Mouse (Mus musculus) midbrain, embryonic 14.5 days (tissue): ENCODE measurements around the gene Fgfr2. TPM values are rescaled to one million over a fixed set of nuclear protein-coding genes. Genes with fewer than 3 reads are reported as not detected.

Experiments used
- ATAC-seq: fragments of 200-750 bp; cut with Nextera tagmentation; 2 replicates; pipeline ENCODE4 v1.8.0; 2017; ENCODE audit warnings: moderate number of reproducible peaks, moderate library complexity; ENCODE audit not compliant: low FRiP score, low TSS enrichment
- DNase-seq: peaks from one replicate; pipeline ENCODE4 v3.0.0-alpha.2; 2015
- H3K27ac ChIP-seq: fragments of 300-500 bp; sonication (generic); replicated peaks from 2 replicates; pipeline ENCODE4 v1.5.1; 2014; ENCODE audit warnings: mild to moderate bottlenecking, low read depth, low read length, moderate library complexity
- H3K27me3 ChIP-seq: fragments of 300-500 bp; sonication (generic); 2 replicates; pipeline ENCODE4 v1.6.1; 2014; ENCODE audit warnings: low read length, control low read depth, mixed read lengths; ENCODE audit not compliant: control insufficient read depth, insufficient read depth
- H3K36me3 ChIP-seq: fragments of 300-500 bp; sonication (generic); 2 replicates; pipeline ENCODE4 v1.6.1; 2014; ENCODE audit warnings: low read length, control low read depth; ENCODE audit not compliant: control insufficient read depth, insufficient read depth
- H3K4me1 ChIP-seq: fragments of 300-500 bp; sonication (generic); 2 replicates; pipeline ENCODE4 v1.6.1; 2014; ENCODE audit warnings: mild to moderate bottlenecking, antibody characterized with exemption, low read length, control low read depth; ENCODE audit not compliant: control insufficient read depth, insufficient read depth
- H3K4me2 ChIP-seq: fragments of 300-500 bp; sonication (generic); 2 replicates; pipeline ENCODE4 v1.6.1; 2014; ENCODE audit warnings: mild to moderate bottlenecking, low read length, moderate library complexity
- H3K4me3 ChIP-seq: fragments of 300-500 bp; sonication (generic); replicated peaks from 2 replicates; pipeline ENCODE4 v1.5.1; 2014; ENCODE audit warnings: low read depth, low read length
- H3K9ac ChIP-seq: fragments of 300-500 bp; sonication (generic); replicated peaks from 2 replicates; pipeline ENCODE4 v1.6.1; 2014; ENCODE audit warnings: mild to moderate bottlenecking, low read length, moderate library complexity
- H3K9me3 ChIP-seq: fragments of 300-500 bp; sonication (generic); 2 replicates; pipeline ENCODE4 v1.6.1; 2016; ENCODE audit warnings: low read length, control low read depth, mixed read lengths; ENCODE audit not compliant: control insufficient read depth
- WGBS: fragments of 180-500 bp; shearing (Covaris S2); extraction: QIAGEN DNeasy Blood & Tissue Kit; methylation state at CpG from one replicate; pipeline ENCODE4 v1.1.7; 2014; 5-methylcytosine and 5-hydroxymethylcytosine counted together
- polyA plus RNA-seq: library from polyadenylated mRNA; unstranded; fragments of >200 nt; fragmentation: Nextera tagmentation; extraction: Ambion mirVana; gene quantifications from 2 replicates; pipeline ENCODE4 v1.2.1, GENCODE M21; 2014

The Fgfr2 gene
- polyA plus RNA-seq, 1 experiment from 2014 or later, result 28.1 TPM

- no peak for ATAC-seq
These were observed 877.4 kb downstream of the Fgfr2 start for GRCm38 (mm10) chr7:132245730-132246129.

GRCm38 (mm10) chr7:132244637-132245036 is 878.5 kb downstream of the Fgfr2 start:
- 95% methylated on average over 14 of the region's 14 CpGs for WGBS
- Histone ChIP-seq H3K4me3 (no peak overlapping the region), H3K9me3 (no peaks in the 10 kb centered on the region), H3K9ac (no peak overlapping the region), H3K27ac (no peak overlapping the region), H3K27me3 (no peaks in the 10 kb centered on the region), H3K36me3 (peaks cover 7% of the 10 kb centered on the region; the same call in 1 of the 2 replicates), H3K4me1 (peaks cover 18% of the 10 kb centered on the region), H3K4me2 (no peak overlapping the region)
- DNase-seq (no peak), ATAC-seq (no peak)

More at GRCm38 (mm10) chr7:132245730-132246129, 877.4 kb downstream of the Fgfr2 start:
- no peak overlapping the region for H3K9ac ChIP-seq
- no peak for DNase-seq
- no peak overlapping the region for H3K4me2 ChIP-seq
- no peak overlapping the region for H3K4me3 ChIP-seq
- peaks cover 7% of the 10 kb centered on the region; the same call in 1 of the 2 replicates for H3K36me3 ChIP-seq
- no peaks in the 10 kb centered on the region for H3K9me3 ChIP-seq
- peaks cover 18% of the 10 kb centered on the region for H3K4me1 ChIP-seq
- H3K27me3 ChIP-seq, result no peaks in the 10 kb centered on the region
- 93% methylated on average over 6 of the region's 6 CpGs for WGBS
- H3K27ac ChIP-seq, result no peak overlapping the region

DNA sequence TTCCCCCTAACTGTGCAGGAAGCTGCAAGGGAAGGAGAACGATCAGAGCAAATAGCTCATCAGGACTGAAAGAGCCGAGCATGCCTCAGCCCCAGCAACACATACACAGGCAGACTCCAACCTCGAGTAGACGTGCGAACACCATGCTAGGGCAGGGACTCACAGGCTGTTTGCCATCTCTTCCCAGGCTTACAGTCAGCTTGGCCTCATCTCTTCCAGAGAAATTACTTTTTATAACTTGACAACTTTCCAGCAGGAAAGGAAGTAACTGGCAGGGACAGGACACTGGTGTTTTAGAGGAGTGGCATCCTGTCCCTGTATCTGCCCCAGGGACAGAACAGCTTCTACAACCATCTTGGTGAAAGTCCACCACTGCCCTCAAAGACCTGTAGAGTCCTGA is 879.9 kb downstream of the Fgfr2 start:
- ATAC-seq (no peak), DNase-seq (no peak)
- H3K9ac ChIP-seq, result no peak overlapping the region
- H3K27ac ChIP-seq, result no peak overlapping the region
- H3K9me3 ChIP-seq, result no peaks in the 10 kb centered on the region
- no peaks in the 10 kb centered on the region for H3K27me3 ChIP-seq
- no peak overlapping the region for H3K4me3 ChIP-seq
- peaks cover 18% of the 10 kb centered on the region for H3K4me1 ChIP-seq
- 92% methylated on average over 5 of the region's 5 CpGs for WGBS
- peaks cover 8% of the 10 kb centered on the region; the same call in 1 of the 2 replicates for H3K36me3 ChIP-seq
- no peak overlapping the region for H3K4me2 ChIP-seq

DNA sequence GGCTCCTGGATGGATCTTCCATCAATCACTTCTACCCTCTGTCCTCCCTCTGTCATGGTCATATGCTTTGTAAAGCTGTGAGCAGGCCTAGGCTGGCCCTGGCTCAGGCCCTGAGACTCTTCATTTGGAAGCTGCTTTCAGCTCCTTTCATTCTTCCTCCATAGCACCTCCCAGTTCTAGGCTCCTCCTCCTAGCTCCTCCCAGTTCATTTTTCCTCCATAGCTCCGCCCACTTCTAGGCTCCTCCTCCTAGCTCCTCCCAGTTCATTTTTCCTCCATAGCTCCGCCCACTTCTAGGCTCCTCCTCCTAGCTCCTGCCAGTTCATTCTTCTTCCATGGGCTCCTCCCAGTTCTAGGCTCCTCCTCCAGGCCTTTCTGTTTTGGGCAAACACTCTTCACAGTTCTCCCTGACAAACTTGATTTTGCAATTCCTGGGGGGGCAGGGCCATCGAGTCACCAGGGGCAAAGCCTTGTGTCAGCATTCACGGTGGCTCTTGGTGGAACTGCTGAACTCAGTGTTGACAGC is 880.5 kb downstream of the Fgfr2 start:
- Histone ChIP-seq H3K9ac (no peak overlapping the region), H3K27ac (no peak overlapping the region), H3K27me3 (no peaks in the 10 kb centered on the region), H3K36me3 (peaks cover 13% of the 10 kb centered on the region), H3K4me2 (no peak overlapping the region), H3K9me3 (no peaks in the 10 kb centered on the region), H3K4me3 (no peak overlapping the region), H3K4me1 (peaks cover 14% of the 10 kb centered on the region)
- WGBS, result 53% methylated on average over 4 of the region's 4 CpGs
- ATAC-seq (no peak), DNase-seq (no peak)

DNA sequence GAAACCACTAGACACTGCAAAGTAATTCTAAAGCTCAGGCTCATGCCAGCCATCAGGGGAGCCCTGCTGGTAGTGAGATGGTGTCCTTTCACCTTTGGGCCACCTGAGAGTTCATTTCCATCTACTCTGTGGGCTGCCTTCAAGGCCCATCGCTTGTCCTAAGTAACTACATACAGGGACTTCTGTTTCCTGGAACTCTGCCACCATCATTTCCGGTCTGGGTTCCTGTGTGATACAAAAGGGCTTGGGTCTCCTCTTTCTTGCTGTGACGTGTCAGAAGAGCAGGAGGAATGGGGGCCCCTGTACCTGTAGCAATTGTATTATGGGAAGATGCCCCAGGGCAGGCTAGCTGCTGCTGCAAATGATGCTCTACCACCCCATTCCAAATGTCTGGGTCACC is 884.2 kb downstream of the Fgfr2 start:
- no peak overlapping the region for H3K4me2 ChIP-seq
- no peak overlapping the region for H3K9ac ChIP-seq
- H3K27me3 ChIP-seq, result no peaks in the 10 kb centered on the region
- 94% methylated on average over 3 of the region's 3 CpGs for WGBS
- no peak for ATAC-seq
- no peak overlapping the region for H3K27ac ChIP-seq
- H3K9me3 ChIP-seq, result no peaks in the 10 kb centered on the region
- peaks cover 19% of the 10 kb centered on the region for H3K36me3 ChIP-seq
- no peaks in the 10 kb centered on the region for H3K4me1 ChIP-seq
- H3K4me3 ChIP-seq, result no peak overlapping the region
- DNase-seq, result no peak

DNA sequence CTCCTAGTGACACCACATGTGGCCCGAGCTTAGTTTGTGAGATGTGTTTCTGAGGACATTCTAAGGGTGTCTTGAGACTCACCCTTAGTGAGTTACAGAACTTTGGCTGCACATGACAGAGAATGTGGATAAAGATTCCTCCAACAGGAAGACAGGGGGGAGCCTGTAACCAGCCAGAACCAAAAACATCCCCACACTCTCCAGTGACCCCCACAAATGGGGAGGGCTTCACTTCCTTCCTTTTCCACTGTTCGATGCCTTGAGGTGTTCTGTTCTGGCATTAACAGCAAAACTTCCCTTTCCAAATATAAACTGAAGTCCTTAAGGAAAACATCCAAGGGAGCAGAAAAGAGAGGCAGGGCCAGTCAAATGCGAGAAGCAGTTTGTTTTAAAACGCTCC is 886.0 kb downstream of the Fgfr2 start:
- 85% methylated on average over 4 of the region's 4 CpGs for WGBS

GRCm38 (mm10) chr7:132236789-132237188 is 886.4 kb downstream of the Fgfr2 start:
- H3K27me3 ChIP-seq, result no peaks in the 10 kb centered on the region
- 80% methylated on average over 8 of the region's 8 CpGs for WGBS
- no peak overlapping the region for H3K9ac ChIP-seq
- no peaks in the 10 kb centered on the region for H3K4me1 ChIP-seq
- no peak for DNase-seq
- peaks cover 19% of the 10 kb centered on the region for H3K36me3 ChIP-seq
- no peak overlapping the region for H3K27ac ChIP-seq
- H3K4me3 ChIP-seq, result no peak overlapping the region
- no peaks in the 10 kb centered on the region for H3K9me3 ChIP-seq
- no peak for ATAC-seq
- no peak overlapping the region for H3K4me2 ChIP-seq

More for the DNA sequence above, 886.0 kb downstream of the Fgfr2 start:
- H3K9me3 ChIP-seq, result no peaks in the 10 kb centered on the region
- H3K4me3 ChIP-seq, result no peak overlapping the region
- H3K27me3 ChIP-seq, result no peaks in the 10 kb centered on the region
- H3K4me2 ChIP-seq, result no peak overlapping the region
- no peak for DNase-seq
- no peaks in the 10 kb centered on the region for H3K4me1 ChIP-seq
- H3K36me3 ChIP-seq, result peaks cover 19% of the 10 kb centered on the region
- ATAC-seq, result no peak
- no peak overlapping the region for H3K27ac ChIP-seq
- no peak overlapping the region for H3K9ac ChIP-seq

GRCm38 (mm10) chr7:132234250-132234649 is 888.9 kb downstream of the Fgfr2 start:
- DNase-seq (no peak), ATAC-seq (no peak)
- H3K27me3 ChIP-seq, result no peaks in the 10 kb centered on the region
- H3K9me3 ChIP-seq, result no peaks in the 10 kb centered on the region
- 48% methylated on average over 3 of the region's 3 CpGs for WGBS
- H3K4me2 ChIP-seq, result no peak overlapping the region
- peaks cover 12% of the 10 kb centered on the region for H3K36me3 ChIP-seq
- H3K27ac ChIP-seq, result no peak overlapping the region
- no peak overlapping the region for H3K9ac ChIP-seq
- H3K4me1 ChIP-seq, result no peaks in the 10 kb centered on the region; the same call in 1 of the 2 replicates
- H3K4me3 ChIP-seq, result no peak overlapping the region

DNA sequence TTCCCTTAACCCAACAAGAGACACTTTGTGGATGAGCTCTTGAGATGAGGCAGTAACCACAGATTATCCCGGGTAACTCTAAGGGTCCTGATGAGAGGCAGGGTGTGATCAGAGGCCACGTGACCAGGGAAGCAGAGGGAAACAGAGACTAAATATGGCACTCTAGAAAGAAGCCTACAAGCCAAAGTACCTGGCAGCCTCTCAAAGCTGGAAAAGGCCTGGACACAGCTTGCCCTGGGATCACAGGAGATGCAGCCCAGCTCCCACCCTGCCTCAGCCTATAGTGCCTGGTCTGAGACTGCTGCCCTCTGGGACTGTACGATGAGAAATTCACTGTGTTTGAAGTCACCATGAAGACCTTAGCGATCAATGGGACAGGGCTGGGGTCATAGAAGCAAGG is 889.4 kb downstream of the Fgfr2 start:
- Histone ChIP-seq H3K4me2 (no peak overlapping the region), H3K4me3 (no peak overlapping the region), H3K9ac (no peak overlapping the region), H3K27ac (no peak overlapping the region), H3K27me3 (no peaks in the 10 kb centered on the region), H3K36me3 (peaks cover 12% of the 10 kb centered on the region), H3K4me1 (no peaks in the 10 kb centered on the region; the same call in 1 of the 2 replicates), H3K9me3 (no peaks in the 10 kb centered on the region)
- WGBS, result 87% methylated on average over 4 of the region's 4 CpGs
- ATAC-seq (no peak), DNase-seq (no peak)
